Mouse (Mus musculus) G1E (cell line): ENCODE measurements around the gene Psmb10.

Source experiments
- CTCF ChIP-seq: IDR thresholded peaks from 2 replicates; pipeline ENCODE4 v1.5.1; 2012; ENCODE audit warnings: low read depth, low read length, inconsistent platforms, mixed read lengths
- GATA1 ChIP-seq: IDR thresholded peaks from 2 replicates; pipeline ENCODE4 v1.6.1; 2012; ENCODE audit warnings: borderline replicate concordance, low read length, inconsistent platforms, mixed read lengths
- POLR2AphosphoS5 ChIP-seq: IDR thresholded peaks from 2 replicates; pipeline ENCODE4 v1.6.1; 2012; ENCODE audit warnings: low read depth, low read length, inconsistent platforms; ENCODE audit not compliant: insufficient replicate concordance
- TAL1 ChIP-seq: conservative IDR thresholded peaks from 2 replicates; pipeline ENCODE4 v1.6.1; 2012; ENCODE audit warnings: low read depth, low read length, inconsistent platforms, mixed read lengths

DNA sequence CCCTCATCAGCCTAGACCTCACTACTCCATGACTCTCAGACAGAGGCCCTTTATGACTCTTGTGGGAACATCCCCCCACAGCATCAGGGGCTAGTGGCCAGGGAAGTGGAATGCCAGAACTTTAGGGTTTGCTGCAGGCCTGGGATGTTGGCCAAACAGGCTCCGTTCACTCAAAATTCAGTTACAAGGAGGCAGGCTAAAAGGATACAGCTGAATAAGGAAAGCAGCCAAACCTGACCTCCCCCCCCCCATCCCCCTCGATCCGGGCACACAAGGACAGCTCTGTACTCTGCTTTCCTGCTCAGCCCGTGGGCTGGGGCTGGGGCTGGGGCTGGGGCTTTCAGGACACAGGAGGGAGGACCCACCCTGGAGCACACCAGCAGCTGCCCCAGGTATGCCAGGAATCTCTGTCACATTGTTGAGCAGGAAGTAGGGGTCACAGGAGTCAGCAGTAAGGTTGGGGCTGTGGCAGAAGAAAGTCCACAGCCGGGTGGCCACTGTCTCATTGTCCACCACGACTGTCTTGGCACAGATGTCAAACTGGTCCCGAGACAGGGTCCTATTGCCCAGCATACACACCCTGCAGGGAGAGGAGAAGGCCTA lies 12.9 kb upstream of the Psmb10 start:
- TF ChIP-seq CTCF = no peak
- TF ChIP-seq GATA1 = no peak
- no peak for TF ChIP-seq POLR2AphosphoS5
- TF ChIP-seq TAL1 = no peak
